8 mouse cellular contexts compared by ENCODE assay signal in genomic region chr6:144814931-144815364, GRCm38 (mm10). TPM values are rescaled to one million over a fixed set of nuclear protein-coding genes. Genes with fewer than 3 reads are reported as not detected.
A peak's percentile ranks its signal among the peaks of the same experiment; 100 is the strongest.
DNase-seq lines count a peak whose midpoint lies in the region; ATAC-seq lines count a peak whose summit lies in the region.

No protein-coding gene starts in this region.

- no peak overlapping the region for H3K9ac ChIP-seq in embryonic facial prominence, embryonic 12.5 days
- H3K9ac ChIP-seq in hindbrain, embryonic 12.5 days: no peak overlapping the region
- no peak overlapping the region for H3K9ac ChIP-seq in stomach, embryonic 15.5 days

- H3K4me3 ChIP-seq in embryonic facial prominence, embryonic 12.5 days: no peak overlapping the region
- no peak overlapping the region for H3K4me3 ChIP-seq in hindbrain, embryonic 12.5 days
- no peak overlapping the region for H3K4me3 ChIP-seq in stomach, embryonic 15.5 days (replicated peaks)

- WGBS in embryonic facial prominence, embryonic 12.5 days: 10% methylated on average over 6 of the region's 6 CpGs
- 16% methylated on average over 6 of the region's 6 CpGs for WGBS in hindbrain, embryonic 12.5 days
- 7% methylated on average over 6 of the region's 6 CpGs for WGBS in stomach, embryonic 15.5 days

- ATAC-seq in embryonic facial prominence, embryonic 12.5 days (ENCODE audit: insufficient number of reproducible peaks, insufficient read depth, low FRiP score, low TSS enrichment): peak; percentile 60; the same call in 1 of the 2 replicates
- peak; percentile 64; the same call in 1 of the 2 replicates for ATAC-seq in hindbrain, embryonic 12.5 days (ENCODE audit: low FRiP score)
- peak; percentile 64; the same call in 1 of the 2 replicates for ATAC-seq in megakaryocyte-erythroid progenitor cell, adult 5-6 weeks (replicated peaks; ENCODE audit: low FRiP score, low TSS enrichment, poor library complexity, severe bottlenecking)
- 0 out of 2 replicates have a peak, but pooled peaks have one; percentile 35 for ATAC-seq in stomach, embryonic 15.5 days (ENCODE audit: insufficient read depth, low FRiP score, low read depth)

- no peaks in the 10 kb centered on the region for H3K36me3 ChIP-seq in embryonic facial prominence, embryonic 12.5 days
- H3K36me3 ChIP-seq in hindbrain, embryonic 12.5 days: no peaks in the 10 kb centered on the region
- H3K36me3 ChIP-seq in stomach, embryonic 15.5 days: no peaks in the 10 kb centered on the region

- no peak overlapping the region for H3K27ac ChIP-seq in embryonic facial prominence, embryonic 12.5 days
- H3K27ac ChIP-seq in hindbrain, embryonic 12.5 days: no peak overlapping the region
- H3K27ac ChIP-seq in stomach, embryonic 15.5 days: no peak overlapping the region

- DNase-seq in urinary bladder, postnatal 36 days (ENCODE audit: low spot score in 2 of 2): peak; percentile 6 to 17
- no peak for DNase-seq in urinary bladder, adult 2 months (ENCODE audit: low spot score)
- DNase-seq in layer of hippocampus, adult 9-11 months: peak; percentile 38
- DNase-seq in thymus, postnatal 10 days (ENCODE audit: low spot score in 2 of 2): no peak

- no peaks in the 10 kb centered on the region for H3K27me3 ChIP-seq in embryonic facial prominence, embryonic 12.5 days
- H3K27me3 ChIP-seq in hindbrain, embryonic 12.5 days: no peaks in the 10 kb centered on the region
- H3K27me3 ChIP-seq in stomach, embryonic 15.5 days (replicated peaks): no peaks in the 10 kb centered on the region

- H3K9me3 ChIP-seq in embryonic facial prominence, embryonic 12.5 days: no peaks in the 10 kb centered on the region
- H3K9me3 ChIP-seq in hindbrain, embryonic 12.5 days (replicated peaks): no peaks in the 10 kb centered on the region
- no peaks in the 10 kb centered on the region for H3K9me3 ChIP-seq in stomach, embryonic 15.5 days

- H3K4me1 ChIP-seq in embryonic facial prominence, embryonic 12.5 days: no peaks in the 10 kb centered on the region
- 0 out of 2 replicates have a peak, but pooled peaks cover 7% of the 10 kb centered on the region for H3K4me1 ChIP-seq in hindbrain, embryonic 12.5 days
- H3K4me1 ChIP-seq in stomach, embryonic 15.5 days: no peaks in the 10 kb centered on the region

- no peak overlapping the region for H3K4me2 ChIP-seq in embryonic facial prominence, embryonic 12.5 days (replicated peaks)
- H3K4me2 ChIP-seq in hindbrain, embryonic 12.5 days (replicated peaks): no peak overlapping the region
- H3K4me2 ChIP-seq in stomach, embryonic 15.5 days: no peak overlapping the region

RNA-seq across cellular contexts. Expression of gene Sox5, which starts 33.2 kb away (rescaled TPM):
- 7.3 and 10.0 TPM in 2 replicates for polyA plus RNA-seq in urinary bladder, adult 2 months (2012; rRNA removed)
- 55.0 and 55.3 TPM in 2 replicates for polyA plus RNA-seq in embryonic facial prominence, embryonic 12.5 days (2016; fragmentation: Nextera tagmentation; extraction: Ambion mirVana)
- polyA plus RNA-seq in hindbrain, embryonic 12.5 days (2016; fragmentation: Nextera tagmentation; extraction: Ambion mirVana): 49.1 and 58.0 TPM in 2 replicates
- total RNA-seq in megakaryocyte-erythroid progenitor cell, adult 5-6 weeks (2014; fragmentation: Nextera tagmentation): 1.7 and 9.1 TPM in 2 replicates
- total RNA-seq in megakaryocyte-erythroid progenitor cell, adult 5-6 weeks (2017): 3.8 and 4.7 TPM in 2 replicates
- 22.4 and 25.5 TPM in 2 replicates for polyA plus RNA-seq in stomach, embryonic 15.5 days (2015; fragmentation: Nextera tagmentation; extraction: Ambion mirVana)

Comparison
In these comparisons a context has a peak if more than half of its experiments do, and no peak if none do; other contexts are left out.
1. DNase-seq: peak in urinary bladder, postnatal 36 days (2 of 2) and layer of hippocampus, adult 9-11 months (single experiment); none in urinary bladder, adult 2 months (single experiment) and thymus, postnatal 10 days (0 of 2).
2. Peak in every context shown above with its lines, with median percentiles within 50 percentile points of each other: ATAC-seq.